Mouse (Mus musculus) ZHBTc4 (cell line): ENCODE data around the gene Tpst1.

Source experiments
- DNase-seq: peaks from one replicate; pipeline ENCODE4 v3.0.0-alpha.2; 2011; ENCODE audit warnings: low read depth, low spot score

The Tpst1 gene

GRCm38 (mm10) chr5:130052510-130052909 is 20.6 kb upstream of the Tpst1 start:
- DNase-seq, result no peak

DNA sequence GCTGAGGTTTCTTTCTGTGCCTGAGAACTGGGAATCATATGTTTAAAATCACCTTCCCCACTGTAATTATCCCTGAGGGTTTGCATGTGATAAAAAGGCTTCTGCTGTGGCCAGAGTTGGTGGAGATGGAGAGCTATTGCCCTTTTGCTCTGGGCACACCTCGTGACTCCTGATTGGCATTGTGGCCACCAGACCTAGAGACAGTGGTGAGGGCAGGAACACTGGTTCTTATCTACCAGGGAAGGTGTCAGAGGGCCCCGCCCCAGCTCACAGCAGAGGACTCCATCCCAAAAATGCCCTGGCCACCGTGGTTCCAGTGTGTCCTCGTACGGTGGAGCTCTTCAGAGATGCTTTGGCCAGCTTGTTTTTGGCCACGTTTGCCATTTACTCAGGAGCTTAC is 20.2 kb upstream of the Tpst1 start:
- DNase-seq, result no peak

- DNase-seq, result no peak
These were observed 17.4 kb upstream of the Tpst1 start for GRCm38 (mm10) chr5:130055688-130056087.

- DNase-seq, result no peak
These were observed 16.8 kb upstream of the Tpst1 start for GRCm38 (mm10) chr5:130056303-130056702.

DNA sequence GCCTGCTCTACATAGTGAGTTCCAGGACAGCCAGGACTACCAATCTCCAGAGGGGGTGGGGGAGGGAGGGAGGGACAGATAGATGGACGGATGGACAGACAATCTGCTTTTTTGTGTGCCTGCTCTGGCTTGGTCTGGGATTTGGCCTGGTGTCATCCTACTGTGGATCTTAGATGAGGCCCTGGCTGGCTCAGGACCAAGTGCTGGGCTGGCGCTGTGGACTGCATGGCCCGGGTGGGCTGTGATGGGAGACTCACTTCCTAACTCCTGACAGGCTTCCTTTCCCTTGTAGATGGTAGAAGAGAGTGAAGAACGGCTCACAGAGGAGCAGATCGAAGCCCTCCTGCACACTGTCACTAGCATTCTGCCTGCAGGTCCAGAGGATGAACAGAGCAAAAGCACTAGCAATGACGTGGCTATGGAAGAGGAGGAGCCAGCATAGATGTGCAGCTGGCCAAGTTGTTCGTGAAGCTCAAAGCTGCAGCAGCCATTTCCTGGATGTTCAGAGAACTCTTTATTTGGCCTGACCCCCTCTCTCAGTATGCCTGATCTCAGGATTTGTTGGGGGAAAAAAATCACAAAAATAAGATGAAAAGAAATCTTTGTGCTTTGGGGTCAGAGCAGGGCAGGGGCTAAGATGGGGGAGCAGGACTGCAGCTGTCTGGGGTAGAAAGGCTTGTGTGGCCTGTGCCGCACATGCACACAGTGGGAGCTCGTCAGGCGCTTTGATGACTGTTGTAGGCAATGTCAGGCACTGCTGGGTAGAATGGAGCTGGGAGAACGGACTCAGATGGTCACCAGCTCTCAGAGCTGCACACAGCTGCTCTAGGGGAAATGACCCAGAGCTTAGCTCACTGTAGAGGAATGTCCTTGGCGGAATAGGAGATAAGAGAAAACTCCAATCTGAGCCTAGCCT is 13.5 kb upstream of the Tpst1 start:
- no peak for DNase-seq

DNA sequence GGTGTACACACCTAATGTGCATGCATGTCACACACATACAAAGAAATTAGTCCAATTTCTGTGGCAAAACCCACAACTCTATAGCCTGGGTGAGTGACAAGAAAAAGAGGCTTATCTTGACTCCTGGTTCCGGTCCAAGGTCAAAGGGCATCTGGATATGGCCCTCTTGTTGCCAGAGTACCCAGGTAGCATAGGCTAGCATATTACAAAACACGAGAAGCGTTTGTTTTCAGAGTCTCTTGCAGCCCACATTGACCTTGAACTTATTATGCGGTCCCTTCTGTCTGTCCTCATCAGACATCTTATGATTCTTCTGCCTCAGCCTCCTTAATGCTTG is 12.8 kb upstream of the Tpst1 start:
- no peak for DNase-seq

- no peak for DNase-seq
These were observed 11.0 kb upstream of the Tpst1 start for GRCm38 (mm10) chr5:130062096-130062495.

GRCm38 (mm10) chr5:130063760-130064159 is 9.4 kb upstream of the Tpst1 start:
- no peak for DNase-seq

GRCm38 (mm10) chr5:130065579-130065978 is 7.5 kb upstream of the Tpst1 start:
- DNase-seq, result peak; percentile 84

DNA sequence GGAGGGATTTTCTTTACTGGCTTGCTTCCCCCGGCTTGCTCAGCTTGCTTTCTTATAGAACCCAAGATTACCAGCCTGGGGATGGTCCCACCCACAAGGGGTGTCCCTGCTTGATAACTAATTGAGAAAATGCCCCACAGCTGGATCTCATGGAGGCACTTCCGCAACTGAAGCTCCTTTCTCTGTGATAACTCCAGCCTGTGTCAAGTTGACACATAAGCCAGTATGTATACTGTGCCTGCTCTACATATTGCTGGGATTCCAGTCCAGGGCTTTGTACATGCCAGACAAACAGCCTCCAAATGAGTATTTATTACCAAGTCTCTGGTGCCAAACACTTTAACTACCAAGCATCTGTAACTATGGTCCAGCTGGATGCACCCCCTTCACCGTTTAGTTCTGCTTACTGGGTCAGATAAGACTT is 5.3 kb upstream of the Tpst1 start:
- DNase-seq, result no peak

DNA sequence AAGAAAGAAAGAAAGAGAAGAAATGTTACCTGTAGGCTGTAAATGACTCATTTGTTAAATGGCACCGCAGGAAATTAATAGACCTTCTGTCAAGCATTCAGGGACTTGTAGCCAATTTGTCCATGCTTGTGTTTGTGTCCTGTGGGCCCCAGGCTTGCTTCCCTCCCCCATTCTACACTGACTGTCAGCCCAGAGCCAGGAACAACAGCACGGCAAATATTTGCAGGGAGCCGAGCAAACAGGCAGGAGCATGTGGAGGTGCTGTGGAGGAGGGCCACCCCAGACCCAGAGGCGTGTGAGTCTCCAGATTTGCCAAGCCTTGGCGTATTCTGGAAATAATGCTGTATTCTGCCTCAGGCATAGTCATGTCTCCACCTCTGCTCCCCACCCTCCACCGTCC is 1.4 kb downstream of the Tpst1 start:
- no peak for DNase-seq

DNA sequence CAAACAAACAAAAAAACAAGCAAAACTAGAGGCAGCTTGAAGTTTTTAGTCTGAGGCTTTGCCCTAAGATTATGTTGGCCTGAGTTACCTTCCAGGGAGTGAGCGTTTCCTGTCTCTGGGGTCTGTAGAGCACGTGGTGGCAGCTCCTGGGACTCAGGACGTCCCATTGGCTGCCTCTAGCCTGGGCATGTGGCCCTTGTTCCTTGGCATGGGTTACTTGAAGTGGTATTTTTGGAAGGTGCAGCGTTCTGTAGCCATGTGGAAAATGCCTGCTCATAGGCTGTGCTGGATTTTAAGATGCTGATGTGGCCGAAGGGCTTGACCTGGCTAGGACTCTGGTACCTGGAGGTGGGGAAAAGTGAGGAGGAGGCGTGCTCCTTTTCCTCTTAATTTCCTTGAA is 3.3 kb downstream of the Tpst1 start:
- no peak for DNase-seq

- no peak for DNase-seq
These were observed 5.1 kb downstream of the Tpst1 start for GRCm38 (mm10) chr5:130078096-130078833.

GRCm38 (mm10) chr5:130078834-130079156 is 5.7 kb downstream of the Tpst1 start:
- DNase-seq, result no peak

DNA sequence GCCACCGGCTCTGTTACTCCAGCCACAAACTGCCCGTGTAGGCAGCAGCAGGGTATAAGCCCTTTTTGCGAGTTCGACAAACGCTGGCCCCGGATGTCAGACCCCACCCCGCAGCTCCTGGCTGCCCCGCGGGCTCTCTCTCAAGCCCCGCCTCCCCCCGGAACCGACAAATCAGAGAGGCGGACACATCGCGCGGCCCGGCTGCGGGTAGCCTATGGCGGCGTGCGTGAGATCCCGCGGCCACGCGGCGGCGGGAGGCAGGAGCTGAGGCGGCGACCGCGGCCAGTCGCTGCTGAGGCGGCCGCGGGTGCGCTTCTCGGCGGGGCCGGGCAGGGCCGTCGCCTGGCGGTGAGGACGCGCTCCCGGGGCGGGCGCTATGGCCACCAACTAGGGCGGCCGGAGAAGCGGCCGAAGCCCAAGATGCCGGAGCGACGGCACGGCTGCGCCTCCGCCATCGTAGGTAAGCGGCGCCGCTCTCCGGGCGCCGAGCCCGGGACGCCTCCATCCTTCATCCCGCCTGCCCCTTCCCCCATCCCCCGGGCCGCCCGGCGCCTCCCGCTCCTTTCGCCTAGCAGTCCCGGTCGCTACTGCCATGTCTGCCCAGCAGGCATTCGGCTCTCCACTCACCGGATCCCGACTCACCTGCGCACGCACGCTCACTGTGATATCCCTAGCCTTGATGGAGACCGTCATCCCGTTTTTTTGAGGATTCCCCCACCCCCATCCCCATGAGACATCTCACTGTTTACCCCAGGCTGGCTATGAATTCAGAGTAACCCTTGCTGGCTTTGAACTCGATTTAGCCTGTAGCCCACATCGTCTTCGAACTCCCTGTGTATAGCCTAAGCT is 6.3 kb downstream of the Tpst1 start:
- DNase-seq, result peak; percentile 96

DNA sequence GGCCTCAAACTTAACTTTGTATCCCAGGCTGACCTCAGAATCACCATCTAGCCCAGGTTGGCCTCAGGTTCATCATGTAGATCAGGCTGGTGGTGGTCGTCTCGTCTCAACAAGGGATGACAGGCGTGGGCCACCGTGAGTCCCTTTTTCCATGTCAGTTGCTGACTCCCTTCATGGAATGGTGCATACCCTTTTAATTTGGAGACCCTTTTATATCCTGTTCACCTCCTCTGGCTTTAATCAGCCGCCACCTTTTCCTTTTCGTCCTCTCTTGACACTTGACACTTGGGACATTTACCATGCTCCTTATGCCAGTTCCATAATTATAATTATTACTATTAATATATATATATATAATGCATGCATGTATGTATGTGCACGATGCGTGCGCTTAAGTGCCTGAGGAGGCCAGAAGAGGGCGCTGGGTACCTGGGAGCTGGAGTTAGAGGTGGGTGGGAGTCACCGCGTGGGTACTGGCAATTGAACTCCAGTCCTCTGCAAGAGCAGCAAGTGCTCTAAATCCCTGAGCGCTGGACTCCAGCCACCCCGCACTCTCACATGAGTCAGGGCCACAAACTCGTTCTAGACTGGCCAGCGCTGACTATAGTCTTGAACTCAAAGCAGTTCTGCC is 7.0 kb downstream of the Tpst1 start:
- DNase-seq, result peak; percentile 74

- DNase-seq, result peak; percentile 40
These were observed 8.2 kb downstream of the Tpst1 start for GRCm38 (mm10) chr5:130081181-130081881.

DNA sequence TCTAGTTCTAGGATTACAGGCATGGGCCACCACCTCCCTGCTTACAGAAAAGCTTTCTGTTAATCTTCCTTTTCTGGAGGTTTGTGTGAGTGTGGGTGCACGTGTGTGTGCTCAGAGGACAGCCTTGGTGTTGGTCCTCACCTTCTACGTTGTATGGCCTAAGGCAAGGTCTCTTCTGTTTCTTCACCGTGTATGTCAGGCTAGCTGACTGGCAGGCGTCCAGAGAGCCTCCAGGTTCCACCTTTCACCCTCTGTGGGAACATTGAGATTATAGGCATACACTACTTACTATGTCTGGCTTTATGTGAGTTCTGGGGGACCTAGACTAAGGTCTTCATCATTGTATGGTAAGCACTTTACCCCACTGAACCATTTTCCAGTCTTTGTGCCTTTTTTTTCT is 9.3 kb downstream of the Tpst1 start:
- DNase-seq, result no peak

- DNase-seq, result no peak
These were observed 11.1 kb downstream of the Tpst1 start for GRCm38 (mm10) chr5:130084271-130084670.

DNA sequence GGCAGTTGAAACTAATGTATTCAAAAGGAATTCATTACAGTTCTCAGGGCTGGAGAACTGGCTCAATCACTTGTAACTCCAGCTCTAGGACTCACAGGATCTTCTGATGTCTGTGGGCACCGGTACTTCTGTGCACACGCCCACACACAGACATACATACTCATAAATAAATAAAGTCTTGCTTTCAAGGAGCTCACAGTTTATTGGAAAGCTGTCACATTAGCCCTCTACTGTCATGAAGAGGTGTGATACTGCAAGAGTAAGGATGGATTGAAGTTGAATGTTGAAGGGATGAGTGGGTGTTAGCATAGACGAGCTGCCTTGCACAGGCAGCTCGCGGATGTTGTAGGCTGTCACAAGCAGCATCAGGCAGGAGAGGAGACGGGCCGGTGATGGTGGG is 14.9 kb downstream of the Tpst1 start:
- DNase-seq, result no peak

DNA sequence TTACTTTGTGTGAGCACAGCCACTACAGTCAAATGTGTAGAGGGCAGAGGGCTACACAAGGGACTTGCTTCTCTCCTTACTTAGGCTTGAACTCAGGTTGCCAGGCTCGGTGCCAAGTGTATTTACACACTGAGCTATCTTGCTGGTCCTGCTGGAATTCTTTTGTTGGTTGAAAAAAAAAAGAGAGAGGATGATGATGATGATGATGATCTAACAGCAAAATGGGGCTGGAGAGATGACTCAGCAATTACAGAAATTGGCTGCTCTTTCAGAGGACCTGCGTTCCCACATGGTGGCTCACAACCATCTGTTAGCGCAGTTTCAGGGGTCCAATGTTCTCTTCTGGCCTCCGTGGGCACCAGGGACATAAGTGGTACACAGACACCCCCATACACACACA is 15.5 kb downstream of the Tpst1 start:
- DNase-seq, result no peak
